Mouse (Mus musculus) spleen, adult 2 months (tissue): ENCODE data around the gene Igf2bp1.

Experiments used
- CTCF ChIP-seq: fragments of 200-500 bp; IDR thresholded peaks from 2 replicates; pipeline ENCODE4 v1.5.1; 2011; ENCODE audit warnings: mild to moderate bottlenecking, inconsistent platforms; ENCODE audit not compliant: insufficient read depth, insufficient read length, insufficient replicate concordance; ENCODE audit errors: extremely low read depth
- POLR2A ChIP-seq: fragments of 200-500 bp; IDR thresholded peaks from 2 replicates; pipeline ENCODE4 v1.6.1; 2011; ENCODE audit warnings: low read depth, low read length, inconsistent platforms

- no peak for TF ChIP-seq CTCF
- TF ChIP-seq POLR2A = no peak
Measured at GRCm38 (mm10) chr11:95981804-95982203, 23.9 kb downstream of the Igf2bp1 start.
